In the genomic region with DNA sequence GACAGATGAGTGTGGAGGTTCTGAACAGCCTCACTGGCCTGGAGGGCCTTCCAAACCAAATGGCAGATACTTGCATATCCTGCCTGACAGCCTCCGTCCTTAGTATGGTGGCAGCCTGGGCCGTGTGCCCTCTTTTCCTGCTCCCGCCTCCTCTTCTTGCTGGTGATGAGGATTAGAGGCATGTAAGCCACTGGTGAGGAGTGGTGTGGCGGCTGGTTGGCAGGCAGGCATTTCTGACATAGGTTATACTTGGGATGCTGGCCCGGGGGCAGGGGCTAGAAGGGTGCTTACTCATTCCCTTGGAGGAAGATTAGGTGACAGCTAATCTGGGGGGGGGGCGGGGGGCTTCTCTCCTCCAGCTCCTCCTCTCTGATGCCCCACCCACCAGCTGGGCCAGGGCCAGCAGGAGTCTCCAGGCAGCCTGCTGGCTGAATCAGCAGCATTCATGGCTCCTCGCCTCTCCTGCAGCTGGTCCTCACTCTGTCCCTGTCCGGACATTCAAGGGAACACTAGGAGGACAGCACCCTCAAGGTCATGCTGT, we compare ENCODE assay signal across 10 mouse cellular contexts. TPM values are rescaled to one million over a fixed set of nuclear protein-coding genes. Genes with fewer than 3 reads are reported as not detected.
DNase-seq lines count a peak whose midpoint lies in the region; ATAC-seq lines count a peak whose summit lies in the region.
"Had no signal": no experiment of that assay in that cellular context is flagged by ENCODE, and none has a peak within 500 bp of the region (broad histone marks: within the 10 kb centered on the region; RNA-seq: fewer than 3 reads in every experiment).

No protein-coding gene starts in this region.

- no peak overlapping the region for H3K4me3 ChIP-seq in hindbrain, embryonic 11.5 days (ENCODE audit: low read depth, low read length)
- peak overlapping the region; percentile 14; the same call in 1 of the 2 replicates for H3K4me3 ChIP-seq in midbrain, embryonic 14.5 days (replicated peaks; ENCODE audit: low read depth, low read length)
- H3K4me3 ChIP-seq in intestine, embryonic 16.5 days (ENCODE audit: low read length): no peak overlapping the region
- no peak overlapping the region for H3K4me3 ChIP-seq in heart, embryonic 10.5 days
- H3K4me3 ChIP-seq: lung, embryonic 15.5 days had no signal

- peaks cover 3% of the 10 kb centered on the region; the same call in 1 of the 2 replicates for H3K27me3 ChIP-seq in hindbrain, embryonic 11.5 days (ENCODE audit: control insufficient read depth, insufficient read depth, low read length)
- H3K27me3 ChIP-seq in midbrain, embryonic 14.5 days (ENCODE audit: control insufficient read depth, insufficient read depth, low read length): no peaks in the 10 kb centered on the region
- H3K27me3 ChIP-seq in intestine, embryonic 16.5 days (replicated peaks; ENCODE audit: control insufficient read depth, insufficient read depth, low read length): peaks cover 37% of the 10 kb centered on the region
- H3K27me3 ChIP-seq in heart, embryonic 10.5 days (ENCODE audit: insufficient read depth, poor library complexity, severe bottlenecking): peaks cover 49% of the 10 kb centered on the region

- H3K4me1 ChIP-seq in hindbrain, embryonic 11.5 days (replicated peaks; ENCODE audit: control insufficient read depth, insufficient read depth, low read length): no peaks in the 10 kb centered on the region
- H3K4me1 ChIP-seq in midbrain, embryonic 14.5 days (ENCODE audit: control insufficient read depth, insufficient read depth, low read length): peaks cover 50% of the 10 kb centered on the region
- peaks cover 9% of the 10 kb centered on the region for H3K4me1 ChIP-seq in intestine, embryonic 16.5 days (ENCODE audit: control insufficient read depth, insufficient read depth, low read length)
- H3K4me1 ChIP-seq in heart, embryonic 10.5 days: peaks cover 15% of the 10 kb centered on the region

- 32% methylated on average over 7 of the region's 8 CpGs for WGBS in hindbrain, embryonic 11.5 days
- WGBS in midbrain, embryonic 14.5 days: 10% methylated on average over 7 of the region's 8 CpGs
- WGBS in intestine, embryonic 16.5 days: 28% methylated on average over 8 of the region's 8 CpGs
- WGBS in heart, embryonic 10.5 days: 7% methylated on average over 8 of the region's 8 CpGs

- no peaks in the 10 kb centered on the region for H3K9me3 ChIP-seq in hindbrain, embryonic 11.5 days (ENCODE audit: control insufficient read depth, low read length)
- H3K9me3 ChIP-seq in midbrain, embryonic 14.5 days (ENCODE audit: control insufficient read depth, low read length): no peaks in the 10 kb centered on the region
- H3K9me3 ChIP-seq in intestine, embryonic 16.5 days (ENCODE audit: control insufficient read depth, low read length): no peaks in the 10 kb centered on the region
- no peaks in the 10 kb centered on the region for H3K9me3 ChIP-seq in heart, embryonic 10.5 days
- H3K9me3 ChIP-seq: lung, embryonic 15.5 days had no signal

- H3K27ac ChIP-seq in hindbrain, embryonic 11.5 days (ENCODE audit: low read depth, low read length): no peak overlapping the region
- H3K27ac ChIP-seq in midbrain, embryonic 14.5 days (replicated peaks; ENCODE audit: low read depth, low read length): 0 out of 2 replicates have a peak overlapping the region, but pooled peaks have one; percentile 13
- H3K27ac ChIP-seq in intestine, embryonic 16.5 days (ENCODE audit: low read length): no peak overlapping the region
- no peak overlapping the region for H3K27ac ChIP-seq in heart, embryonic 10.5 days
- H3K27ac ChIP-seq: lung, embryonic 15.5 days had no signal

- no peak for ATAC-seq in hindbrain, embryonic 11.5 days (ENCODE audit: low FRiP score)
- no peak for ATAC-seq in midbrain, embryonic 14.5 days (ENCODE audit: low FRiP score, low TSS enrichment)
- no peak for ATAC-seq in intestine, embryonic 16.5 days

- no peak overlapping the region; the same call in 1 of the 2 replicates for H3K4me2 ChIP-seq in hindbrain, embryonic 11.5 days (replicated peaks; ENCODE audit: low read depth, low read length)
- peak overlapping the region; percentile 45 for H3K4me2 ChIP-seq in midbrain, embryonic 14.5 days (ENCODE audit: low read length)
- H3K4me2 ChIP-seq in intestine, embryonic 16.5 days (ENCODE audit: low read depth, low read length): no peak overlapping the region
- H3K4me2 ChIP-seq: lung, embryonic 15.5 days had no signal

- no peaks in the 10 kb centered on the region for H3K36me3 ChIP-seq in hindbrain, embryonic 11.5 days (ENCODE audit: control insufficient read depth, insufficient read depth, low read length)
- H3K36me3 ChIP-seq in midbrain, embryonic 14.5 days (ENCODE audit: control insufficient read depth, insufficient read depth, low read length): no peaks in the 10 kb centered on the region
- no peaks in the 10 kb centered on the region for H3K36me3 ChIP-seq in intestine, embryonic 16.5 days (ENCODE audit: control insufficient read depth, insufficient read depth, low read length)
- H3K36me3 ChIP-seq in heart, embryonic 10.5 days: no peaks in the 10 kb centered on the region
- H3K36me3 ChIP-seq: G1E; lung, embryonic 15.5 days had no signal

- H3K9ac ChIP-seq in hindbrain, embryonic 11.5 days (ENCODE audit: low read depth, low read length): no peak overlapping the region
- H3K9ac ChIP-seq in midbrain, embryonic 14.5 days (replicated peaks; ENCODE audit: low read length): peak overlapping the region; percentile 43; the same call in 1 of the 2 replicates
- H3K9ac ChIP-seq in intestine, embryonic 16.5 days (ENCODE audit: low read depth, low read length): no peak overlapping the region
- H3K9ac ChIP-seq: lung, embryonic 15.5 days had no signal

- peak; percentile 59 for DNase-seq in Muller cell, postnatal 12 days (ENCODE audit: inconsistent ontology term)
- DNase-seq in cerebellum, adult 9-10 months: peak; percentile 73
- peak; percentile 33 for DNase-seq in hindbrain, embryonic 11.5 days (ENCODE audit: low spot score)
- DNase-seq in midbrain, embryonic 14.5 days: peak; percentile 73
- DNase-seq in natural killer cell, adult 2 months (ENCODE audit: low spot score in 2 of 2): no peak
- no peak for DNase-seq in heart, embryonic 10.5 days (ENCODE audit: low spot score)
- DNase-seq in ovary, postnatal 10 days (ENCODE audit: low spot score): no peak

RNA-seq across cellular contexts. Expression of a gene that starts 3.3 kb away (rescaled TPM):
- polyA plus RNA-seq in hindbrain, embryonic 11.5 days (2014; fragmentation: Nextera tagmentation; extraction: Ambion mirVana): 67.0 and 76.6 TPM in 2 replicates
- polyA plus RNA-seq in midbrain, embryonic 14.5 days (2014; fragmentation: Nextera tagmentation; extraction: Ambion mirVana): 181 and 184 TPM in 2 replicates
- polyA plus RNA-seq in intestine, embryonic 16.5 days (2015; fragmentation: Nextera tagmentation; extraction: Ambion mirVana): 4.4 and 5.0 TPM in 2 replicates
- polyA plus RNA-seq in heart, embryonic 10.5 days (2016; fragmentation: Nextera tagmentation; extraction: Ambion mirVana): 0.28 and 1.0 TPM in 2 replicates
- polyA plus RNA-seq: G1E had no signal

Comparison
In these comparisons a context has a peak if more than half of its experiments do, and no peak if none do; other contexts are left out.
1. DNase-seq: peak in Muller cell, postnatal 12 days (single experiment), cerebellum, adult 9-10 months (single experiment), hindbrain, embryonic 11.5 days (single experiment) and midbrain, embryonic 14.5 days (single experiment); none in natural killer cell, adult 2 months (0 of 2), heart, embryonic 10.5 days (single experiment) and ovary, postnatal 10 days (single experiment).
2. RNA of a gene that starts 3.3 kb away (polyA plus RNA-seq): 181 to 184 TPM in midbrain, embryonic 14.5 days and 67.0 to 76.6 TPM in hindbrain, embryonic 11.5 days; 4.4 to 5.0 TPM in intestine, embryonic 16.5 days and 0.28 to 1.0 TPM in heart, embryonic 10.5 days; every median in the first group is over 10 times any median in the second.